Mouse (Mus musculus): ENCODE measurements at regions not wholly inside any gene's neighbourhood (a gene's known extent, or its start where the extent isn't known, plus 50 kb on each side); places are given as distances from the start of the nearest gene placed in this dataset.
A peak's percentile ranks its signal among the peaks of the same experiment; 100 is the strongest.

- DNase-seq (ENCODE audit: inconsistent ontology term) = no peak
Measured at GRCm38 (mm10) chr17:85767201-85767862, 79.3 kb upstream of the Six2 start.

GRCm38 (mm10) chr17:85766556-85766955 lies 78.5 kb upstream of the Six2 start:
- no peak for DNase-seq (ENCODE audit: inconsistent ontology term)

GRCm38 (mm10) chr17:85758581-85759098 lies 70.6 kb upstream of the Six2 start:
- no peak for DNase-seq (ENCODE audit: inconsistent ontology term)

- DNase-seq (ENCODE audit: inconsistent ontology term) = no peak
Measured at GRCm38 (mm10) chr17:85757647-85758046, 69.6 kb upstream of the Six2 start.

- DNase-seq (ENCODE audit: inconsistent ontology term) = no peak
Measured at GRCm38 (mm10) chr17:85755557-85755956, 67.5 kb upstream of the Six2 start.

GRCm38 (mm10) chr17:85748649-85749081 lies 60.6 kb upstream of the Six2 start:
- DNase-seq (ENCODE audit: inconsistent ontology term) = peak; percentile 12

- no peak for DNase-seq (ENCODE audit: inconsistent ontology term)
Measured at GRCm38 (mm10) chr17:85747976-85748648, 60.0 kb upstream of the Six2 start.
